Mouse (Mus musculus): ENCODE data around the gene Col6a3.

Col6a3 gene

GRCm38 (mm10) chr1:90722021-90722420 lies 121.8 kb downstream of the Col6a3 start:
- no peaks in the 10 kb centered on the region for H3K36me3 ChIP-seq (ENCODE audit: control insufficient read depth, insufficient read depth, low read length, poor library complexity, severe bottlenecking)
- no peak for DNase-seq (ENCODE audit: low read depth, low spot score)
- no peaks in the 10 kb centered on the region for H3K27me3 ChIP-seq (ENCODE audit: control insufficient read depth, insufficient read depth, low read length, poor library complexity, severe bottlenecking)

DNA sequence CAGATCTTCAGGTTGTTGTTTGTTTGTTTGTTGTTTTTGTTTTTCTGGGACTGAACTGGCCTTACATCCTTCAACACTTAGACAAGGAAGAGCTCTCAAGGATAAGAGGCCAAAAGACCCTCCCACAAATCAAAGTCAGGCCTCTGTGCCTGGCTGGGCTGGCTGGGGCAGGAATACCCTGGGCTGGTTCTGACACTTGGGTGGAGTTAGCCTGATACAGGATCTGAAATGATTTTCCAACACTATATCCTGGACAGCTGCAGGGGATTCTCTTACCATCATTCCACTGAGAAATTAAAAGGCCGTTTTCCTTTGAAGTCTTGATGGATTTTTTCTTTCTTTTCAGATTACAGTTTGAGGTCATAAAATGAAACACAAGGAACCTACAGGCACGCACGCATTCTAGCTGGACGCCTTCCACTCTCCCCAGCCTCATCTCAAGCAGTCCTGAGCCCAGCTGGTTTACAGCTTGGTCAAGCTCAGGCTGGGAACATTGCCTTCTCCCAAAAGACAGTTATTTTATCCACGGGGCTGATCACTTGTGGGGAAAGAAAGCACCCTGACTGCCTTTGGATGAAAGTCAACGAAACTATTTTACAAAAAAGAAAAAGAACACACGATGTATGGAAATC lies 123.0 kb downstream of the Col6a3 start:
- H3K36me3 ChIP-seq (ENCODE audit: control insufficient read depth, insufficient read depth, low read length, poor library complexity, severe bottlenecking) = no peaks in the 10 kb centered on the region
- DNase-seq (ENCODE audit: low read depth, low spot score) = no peak
- H3K27me3 ChIP-seq (ENCODE audit: control insufficient read depth, insufficient read depth, low read length, poor library complexity, severe bottlenecking) = no peaks in the 10 kb centered on the region

DNA sequence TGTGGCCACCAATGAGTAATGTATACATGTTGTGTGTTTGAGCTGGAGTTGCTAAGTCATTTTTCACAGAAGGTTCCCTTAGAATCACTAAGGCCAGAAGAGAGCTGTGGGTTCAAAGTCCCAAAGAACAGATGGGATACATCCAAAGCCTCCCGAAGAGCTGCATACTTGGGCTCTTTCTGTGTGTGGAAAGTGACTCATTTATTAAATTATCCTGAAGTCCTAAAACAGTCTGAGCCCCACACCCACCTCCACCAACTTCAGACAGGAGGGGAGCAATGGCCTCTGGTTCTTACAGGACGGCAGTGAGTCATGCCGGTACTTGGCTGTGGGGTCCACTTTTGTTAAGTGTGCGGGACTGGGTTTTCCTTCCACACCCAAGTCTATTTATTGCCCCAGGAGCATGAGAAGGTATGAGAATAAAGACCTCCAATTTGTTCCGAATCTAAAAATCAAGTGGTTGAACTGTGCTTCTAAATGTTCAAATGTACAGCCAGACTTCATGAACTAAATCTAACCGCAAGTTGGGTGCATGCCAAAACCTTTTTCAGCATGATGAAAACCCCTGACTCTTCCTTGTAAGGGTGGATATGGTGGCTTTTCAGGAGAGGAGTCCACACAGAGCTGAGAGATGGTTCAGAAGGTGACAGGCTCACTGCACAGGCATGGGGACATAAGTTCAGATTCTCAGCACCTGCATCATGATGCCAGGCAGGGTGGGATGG lies 124.8 kb downstream of the Col6a3 start:
- H3K36me3 ChIP-seq (ENCODE audit: control insufficient read depth, insufficient read depth, low read length, poor library complexity, severe bottlenecking) = no peaks in the 10 kb centered on the region
- no peak for DNase-seq (ENCODE audit: low read depth, low spot score)
- H3K27me3 ChIP-seq (ENCODE audit: control insufficient read depth, insufficient read depth, low read length, poor library complexity, severe bottlenecking) = no peaks in the 10 kb centered on the region

DNA sequence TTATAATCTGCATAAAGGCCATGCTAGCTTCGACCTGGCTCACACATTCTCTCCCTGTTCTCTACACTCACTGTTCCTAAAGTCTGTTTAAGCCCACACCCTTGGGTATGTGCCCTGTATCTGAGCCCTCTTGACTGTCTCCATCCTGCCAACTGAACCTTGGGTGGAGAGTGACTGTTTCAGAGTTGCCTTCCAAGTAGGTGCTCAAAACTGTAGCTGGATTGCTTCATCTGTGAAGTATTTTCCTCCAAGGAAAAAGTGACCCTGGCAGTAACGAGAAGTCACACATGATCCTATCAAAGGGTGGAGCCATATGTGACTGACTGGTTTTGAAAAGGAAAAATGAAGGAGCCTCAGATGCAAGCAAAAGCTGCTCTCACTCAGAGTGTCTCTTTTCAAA lies 127.5 kb downstream of the Col6a3 start:
- H3K36me3 ChIP-seq (ENCODE audit: control insufficient read depth, insufficient read depth, low read length, poor library complexity, severe bottlenecking) = no peaks in the 10 kb centered on the region
- no peak for DNase-seq (ENCODE audit: low read depth, low spot score)
- no peaks in the 10 kb centered on the region for H3K27me3 ChIP-seq (ENCODE audit: control insufficient read depth, insufficient read depth, low read length, poor library complexity, severe bottlenecking)

Measured in splenic B cell, adult 2 months (primary cell).